Mouse (Mus musculus) testis, adult 2 months (tissue): ENCODE data around the gene Chmp5.

Experiments used
- CTCF ChIP-seq: fragments of 200-500 bp; IDR thresholded peaks from 2 replicates; pipeline ENCODE4 v1.5.1; 2012; ENCODE audit warnings: low read depth, mild to moderate bottlenecking, inconsistent platforms, low read length, moderate library complexity; ENCODE audit not compliant: control insufficient read depth, insufficient read depth, insufficient replicate concordance
- POLR2A ChIP-seq: fragments of 200-500 bp; IDR thresholded peaks from 2 replicates; pipeline ENCODE4 v1.6.1; 2012; ENCODE audit warnings: low read depth, mild to moderate bottlenecking, inconsistent platforms, low read length, moderate library complexity; ENCODE audit not compliant: control insufficient read depth

- TF ChIP-seq POLR2A (no peak), CTCF (no peak)
These were observed 27.6 kb upstream of the Chmp5 start for GRCm38 (mm10) chr4:40920576-40920975.
